Mouse (Mus musculus): ENCODE data around the gene Mars.

Gene Mars

DNA sequence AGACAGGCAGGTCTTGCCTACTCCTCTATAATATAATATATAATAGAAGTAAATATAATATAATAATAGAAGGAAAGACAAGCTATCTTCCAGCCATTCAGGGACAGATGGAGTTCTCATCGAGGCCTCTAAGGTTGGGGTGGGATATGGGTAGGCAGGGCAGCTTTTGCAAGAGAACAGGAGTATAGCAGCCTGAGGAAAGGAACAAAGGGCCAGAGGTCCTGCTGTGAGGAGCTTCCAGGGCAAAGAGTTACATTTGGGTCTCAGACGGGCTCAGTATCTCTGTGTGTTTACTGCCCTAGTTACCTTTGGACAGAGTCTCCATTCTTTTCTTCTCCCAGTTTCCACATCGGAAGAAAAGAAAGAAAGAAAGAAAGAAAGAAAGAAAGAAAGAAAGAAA, 48.0 kb downstream of the Mars start:
- in situ Hi-C loops (cut with MboI; ENCODE audit: low sequenced_read_pairs) = no loop called here

DNA sequence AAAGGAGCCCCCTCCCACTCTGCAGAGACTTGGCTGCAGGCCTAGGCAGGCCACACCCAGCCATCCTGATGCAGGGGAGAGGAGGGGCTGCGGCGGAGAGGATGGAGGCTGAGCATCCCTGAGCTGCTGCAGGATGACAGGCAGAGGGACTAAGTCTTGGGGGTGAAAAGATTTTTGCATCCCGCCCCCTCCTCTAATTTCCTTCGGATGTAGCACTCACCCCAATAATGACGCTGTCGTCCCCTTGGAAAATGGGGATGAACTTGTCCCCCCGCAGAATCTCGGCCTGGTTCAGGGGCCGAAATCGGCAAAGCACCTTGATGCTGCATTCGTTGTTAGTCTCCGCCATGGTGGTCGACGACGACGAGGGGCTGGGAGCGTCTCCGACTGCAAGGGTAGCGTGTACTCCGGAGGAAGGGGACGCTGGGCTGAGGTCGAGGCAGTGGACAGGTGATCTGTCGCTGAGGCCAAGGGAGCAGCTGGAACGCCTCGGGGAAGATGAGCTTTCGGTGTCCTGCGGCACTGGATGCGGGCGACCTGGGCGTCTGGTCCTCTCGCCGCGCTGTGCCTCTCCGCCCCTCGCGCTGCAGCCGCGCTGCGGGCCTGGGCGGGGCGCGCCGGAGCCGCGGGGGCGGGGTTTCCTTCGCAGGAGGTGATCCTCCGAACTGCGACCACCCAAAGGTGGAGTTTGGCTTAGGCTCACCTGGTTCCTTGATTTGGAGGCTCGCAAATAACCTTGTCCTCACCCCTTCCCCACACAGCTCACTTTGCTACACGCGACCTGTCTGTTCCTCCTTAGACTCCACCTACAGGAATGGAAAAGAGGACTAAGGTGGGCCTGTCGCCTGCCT, 48.8 kb downstream of the Mars start, which contains the start of gene Kif5a:
Kif5a (minus strand) TSS at position 801 of the 851 bp plus-strand sequence.
- in situ Hi-C loops (cut with MboI; ENCODE audit: low sequenced_read_pairs) = no loop called here

DNA sequence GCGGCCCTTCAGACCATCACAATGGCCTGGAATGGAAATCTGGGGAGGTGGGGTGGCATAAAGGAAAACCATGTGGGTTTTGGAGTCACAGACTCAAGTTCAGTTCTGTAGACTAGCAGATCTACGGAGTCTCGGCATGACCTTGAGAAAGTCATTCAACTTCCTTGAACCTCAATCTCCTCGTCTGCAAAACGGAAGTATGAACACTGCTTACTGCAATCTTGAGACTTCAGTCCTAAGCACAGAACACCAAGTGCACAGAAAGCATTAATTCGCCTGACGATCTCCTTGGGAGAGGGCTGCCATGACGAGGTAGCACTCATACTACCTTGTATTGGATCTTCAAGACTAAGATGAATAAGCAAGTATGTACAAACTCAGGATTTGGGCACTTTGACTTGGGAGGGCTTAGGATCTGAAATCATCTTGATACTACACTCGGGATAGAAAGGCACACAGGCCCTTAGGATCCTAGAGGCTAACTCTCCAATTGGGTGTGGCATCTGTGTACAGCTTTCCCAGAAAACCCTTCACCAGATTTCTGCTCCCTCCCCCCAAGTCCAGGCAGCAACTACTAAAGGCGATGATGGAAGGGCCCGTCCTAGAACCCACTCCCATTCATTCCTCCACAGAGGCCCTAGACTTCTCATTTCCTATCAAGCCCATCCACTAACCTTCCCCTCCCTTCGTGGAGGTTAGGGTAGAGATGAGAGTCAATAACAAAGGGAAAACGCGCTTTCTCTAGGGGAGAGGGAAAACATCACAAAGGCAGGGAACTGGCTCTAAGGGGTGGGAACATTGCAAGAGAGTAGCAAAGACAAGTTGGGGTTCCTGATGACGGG, 49.7 kb downstream of the Mars start:
- in situ Hi-C loops (cut with MboI; ENCODE audit: low sequenced_read_pairs) = no loop called here

DNA sequence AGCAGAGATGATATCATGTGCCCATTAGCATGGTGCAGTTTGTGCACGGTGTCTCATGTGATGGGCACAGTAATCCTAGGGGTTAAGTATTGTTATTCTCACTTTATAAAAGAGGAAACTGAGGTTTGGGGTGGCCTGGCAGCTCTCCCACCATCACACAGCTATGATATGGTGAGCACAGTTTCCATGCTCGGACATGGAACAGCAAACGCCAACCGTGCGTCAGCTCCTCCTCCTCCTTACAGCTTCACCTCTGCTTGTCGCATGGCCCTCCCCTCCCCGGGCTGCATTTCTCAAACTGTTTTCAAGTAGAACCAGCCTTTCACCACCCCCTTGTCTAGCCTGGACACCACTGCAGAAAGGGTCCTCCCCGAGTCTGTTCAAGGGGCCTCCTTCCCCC, 53.1 kb downstream of the Mars start:
- in situ Hi-C loops (cut with MboI; ENCODE audit: low sequenced_read_pairs) = no loop called here

DNA sequence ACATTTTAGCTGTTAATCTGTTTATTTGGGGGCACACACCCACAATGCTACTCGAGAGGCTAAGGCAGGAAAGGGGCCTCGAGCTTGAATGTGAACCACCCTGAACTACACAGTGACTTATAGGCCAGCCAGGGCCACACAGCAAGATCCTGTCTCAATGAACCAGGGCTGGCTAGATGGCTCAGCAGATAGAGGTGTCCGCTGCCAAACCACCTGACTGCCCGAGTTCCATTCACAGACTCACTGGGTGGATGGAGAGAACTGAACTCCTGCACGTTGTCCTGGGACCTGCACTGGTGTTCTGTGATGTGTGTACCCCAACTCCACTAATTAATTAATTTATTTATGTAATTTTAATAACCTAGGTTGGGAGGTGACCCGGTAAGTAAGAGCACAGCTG, 53.8 kb downstream of the Mars start:
- in situ Hi-C loops (cut with MboI; ENCODE audit: low sequenced_read_pairs) = no loop called here

DNA sequence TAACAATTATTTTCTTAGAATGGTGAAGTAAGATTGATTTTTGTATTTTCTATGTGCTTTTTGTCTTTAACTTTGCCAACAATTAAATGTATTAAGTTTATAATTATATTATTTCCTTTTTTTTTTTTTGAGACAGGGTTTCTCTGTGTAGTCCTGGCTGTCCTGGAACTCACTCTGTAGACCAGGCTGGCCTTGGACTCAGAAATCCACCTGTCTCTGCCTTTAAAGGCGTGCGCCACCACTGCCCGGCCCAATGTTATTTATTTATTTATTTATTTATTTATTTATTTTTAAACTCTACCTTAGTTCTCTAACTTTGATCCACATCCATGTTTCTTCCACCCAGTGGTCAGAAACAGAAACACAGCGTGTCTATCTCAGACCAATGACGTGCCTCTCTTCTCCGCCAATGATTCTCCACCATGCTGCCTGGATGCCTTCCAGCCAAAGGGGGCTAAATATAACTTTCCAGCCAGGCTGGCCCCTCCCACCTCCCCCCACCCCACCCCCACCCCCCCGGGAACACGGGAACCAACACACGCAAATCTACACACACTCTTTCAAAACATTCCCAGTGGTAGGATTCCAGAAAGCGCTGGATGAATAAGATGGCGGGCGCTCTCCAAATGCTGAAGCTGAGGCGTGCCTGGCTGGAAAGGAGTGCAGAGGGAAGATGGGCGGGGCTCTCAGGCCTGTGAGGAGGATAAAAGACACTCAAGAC, 55.8 kb downstream of the Mars start:
- in situ Hi-C loops (cut with MboI; ENCODE audit: low sequenced_read_pairs) = no loop called here

DNA sequence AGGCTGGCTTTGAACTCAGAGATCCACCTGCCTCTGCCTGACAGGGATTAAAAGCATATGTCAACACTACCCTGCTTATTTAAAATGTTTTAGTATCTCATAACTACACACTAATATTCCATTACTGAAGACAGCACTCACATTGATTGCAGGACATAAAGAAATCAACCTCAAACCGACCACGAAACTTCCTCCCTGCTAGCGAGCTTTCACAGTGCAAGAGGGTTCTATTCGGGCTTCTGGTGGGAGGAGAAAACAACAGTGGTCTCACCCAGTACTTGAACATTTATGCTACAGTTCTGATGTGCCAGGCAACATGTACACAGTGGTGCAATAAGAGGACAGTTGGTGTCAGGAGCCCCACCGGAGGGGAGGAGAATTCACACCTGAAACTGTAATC, 60.8 kb downstream of the Mars start:
- in situ Hi-C loops (cut with MboI; ENCODE audit: low sequenced_read_pairs) = no loop called here

Data from CH12F3 (cell line).